Mouse (Mus musculus) spleen, adult 2 months (tissue): ENCODE measurements around the gene Mical2.

Source experiments
- CTCF ChIP-seq: fragments of 200-500 bp; IDR thresholded peaks from 2 replicates; pipeline ENCODE4 v1.5.1; 2011; ENCODE audit warnings: mild to moderate bottlenecking, inconsistent platforms; ENCODE audit not compliant: insufficient read depth, insufficient read length, insufficient replicate concordance; ENCODE audit errors: extremely low read depth
- POLR2A ChIP-seq: fragments of 200-500 bp; IDR thresholded peaks from 2 replicates; pipeline ENCODE4 v1.6.1; 2011; ENCODE audit warnings: low read depth, low read length, inconsistent platforms

GRCm38 (mm10) chr7:112271627-112272026 lies 46.0 kb downstream of the Mical2 start:
- TF ChIP-seq CTCF (no peak), POLR2A (no peak)
